Mouse (Mus musculus) forelimb bud, embryonic 11.5 days (tissue): ENCODE measurements around the gene Capns1.
"Not testable (repeated sequence)": the region's sequence is repeated elsewhere in the genome, so short reads cannot be mapped to it uniquely, and the experiment has no call there.

Experiments
- DNase-seq: peaks from one replicate; pipeline ENCODE4 v3.0.0-alpha.2; 2012; ENCODE audit warnings: low read depth, low spot score

The Capns1 gene

DNA sequence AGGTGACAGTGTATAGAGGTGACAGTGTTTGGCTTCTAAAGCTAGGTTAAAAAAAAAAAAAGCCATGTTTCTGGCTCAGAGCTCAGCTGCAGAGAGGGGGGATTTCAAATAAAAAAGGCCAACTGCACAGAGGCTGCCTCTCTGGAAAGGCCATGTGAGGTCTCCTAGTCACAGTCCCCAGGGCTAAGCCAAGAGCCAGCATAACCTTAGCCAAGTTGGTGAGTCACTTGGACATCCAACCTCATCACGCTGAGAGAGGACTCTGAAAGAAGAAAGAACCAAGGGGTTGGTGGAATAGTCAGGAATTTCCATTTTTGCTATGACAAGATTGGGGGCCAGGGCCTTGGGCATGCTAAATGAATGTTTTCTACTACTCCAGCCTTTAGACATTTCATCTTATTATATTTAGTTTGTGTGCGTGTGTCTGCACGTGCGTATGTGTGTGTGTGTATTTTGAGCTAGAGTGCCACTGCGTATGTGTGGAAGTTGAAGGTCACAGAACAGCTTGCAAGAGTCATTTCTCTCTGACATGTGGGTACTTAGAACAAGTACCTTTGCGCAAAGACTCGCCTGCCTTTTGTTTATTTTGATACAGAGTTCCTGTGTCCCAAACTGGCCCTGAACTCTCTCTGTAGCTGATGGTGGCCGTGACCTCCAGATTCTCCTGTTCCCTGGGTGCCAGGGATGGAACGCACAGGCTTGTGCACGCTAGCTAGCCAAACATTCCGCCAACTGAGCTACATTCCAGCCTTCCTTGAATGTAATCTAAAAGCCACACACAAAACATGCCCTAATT, 4.5 kb upstream of the Capns1 start:
- DNase-seq, result no peak

DNA sequence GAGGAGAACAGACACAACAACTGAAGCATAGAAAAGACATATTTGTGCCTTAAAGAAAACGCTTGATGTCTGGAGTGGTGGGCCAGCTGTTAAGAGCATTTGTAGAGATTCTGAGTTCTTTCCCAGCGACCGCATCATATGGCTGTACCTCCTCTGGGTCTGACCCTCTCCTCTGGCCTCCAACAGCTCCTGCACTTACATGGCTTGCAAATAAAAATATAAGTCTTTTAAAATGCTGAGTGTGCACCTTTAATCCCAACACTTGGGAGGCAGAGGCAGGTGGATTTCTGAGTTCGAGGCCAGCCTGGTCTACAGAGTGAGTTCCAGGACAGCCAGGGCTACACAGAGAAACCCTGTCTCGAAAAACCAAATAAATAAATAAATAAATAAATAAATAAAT, 2.0 kb upstream of the Capns1 start:
- not testable (repeated sequence) for DNase-seq

DNA sequence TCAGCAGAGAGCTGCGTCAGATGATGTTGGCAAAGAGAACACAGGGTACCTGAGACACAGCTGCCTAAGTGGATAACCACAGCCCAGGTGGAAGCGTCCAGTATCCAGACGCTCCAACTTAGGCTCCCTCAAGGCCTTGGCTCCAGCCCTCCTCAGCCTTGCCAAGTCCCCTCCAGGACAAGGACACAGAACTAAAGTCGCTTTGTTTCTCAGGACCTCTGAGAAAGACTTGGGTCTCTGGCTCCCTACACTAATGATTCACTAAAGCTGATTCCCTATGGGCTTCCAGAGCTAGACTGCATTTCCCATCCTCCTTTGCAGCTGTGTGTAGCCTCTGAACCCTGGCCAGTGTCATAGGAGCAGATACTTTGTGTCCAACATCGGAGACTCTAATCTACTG, 1.6 kb upstream of the Capns1 start:
- no peak for DNase-seq

DNA sequence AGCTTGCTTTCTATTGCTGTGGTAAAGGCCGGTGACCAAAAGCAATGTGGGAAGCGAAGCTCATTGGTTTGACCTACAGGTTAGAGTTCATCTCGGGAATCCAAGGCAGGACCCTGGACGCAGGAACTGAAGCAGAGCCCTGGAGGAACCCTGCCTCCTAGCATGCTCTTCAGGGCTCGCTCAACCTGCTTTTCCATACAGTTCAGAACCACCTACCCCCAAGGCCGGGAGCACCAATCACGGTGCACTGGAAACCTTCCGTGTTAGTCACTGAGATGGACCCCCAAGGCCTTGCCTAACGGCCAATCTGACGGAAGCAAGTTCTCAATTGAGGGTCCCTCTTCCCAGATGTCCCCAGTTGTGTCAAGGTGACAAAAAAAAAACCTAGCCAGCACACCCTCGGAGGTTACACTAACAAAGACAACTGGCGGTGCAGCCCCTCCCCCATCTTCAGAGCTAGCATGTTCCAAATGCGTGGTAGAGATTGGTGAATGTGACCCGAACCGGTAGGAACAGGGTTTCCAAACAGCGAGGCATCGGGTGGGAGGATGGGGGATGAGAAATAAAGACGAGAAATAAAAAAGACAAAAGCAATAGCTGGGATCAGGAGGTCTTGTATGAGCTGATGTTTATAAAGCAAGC, 1.0 kb upstream of the Capns1 start:
- DNase-seq, result no peak

DNA sequence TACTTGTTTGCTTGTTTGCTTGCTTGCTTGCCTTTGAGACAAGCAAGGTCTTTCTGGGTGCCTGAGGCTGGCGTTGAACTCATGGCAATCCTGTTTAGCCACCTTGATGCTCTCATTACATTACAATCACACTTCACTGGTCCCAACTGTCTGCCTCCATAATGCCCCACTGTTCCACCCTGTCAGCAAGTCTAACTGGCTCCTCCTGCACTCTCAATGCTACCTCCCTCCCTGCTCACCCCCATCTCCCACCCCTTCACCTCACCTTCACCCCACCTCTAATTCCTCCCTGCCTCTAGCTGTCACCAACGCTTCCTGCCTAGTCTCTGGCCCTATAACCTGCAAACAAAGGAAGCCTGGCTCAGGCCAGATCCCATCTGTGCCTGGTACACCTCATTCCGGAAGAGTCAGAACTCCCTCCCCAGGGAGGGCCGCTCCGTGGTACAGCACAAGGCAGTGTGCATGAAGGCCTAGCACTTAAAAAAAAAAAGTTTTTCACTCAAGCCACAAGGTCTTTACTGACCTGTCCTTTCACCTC, 950 bp downstream of the Capns1 start:
- no peak for DNase-seq

DNA sequence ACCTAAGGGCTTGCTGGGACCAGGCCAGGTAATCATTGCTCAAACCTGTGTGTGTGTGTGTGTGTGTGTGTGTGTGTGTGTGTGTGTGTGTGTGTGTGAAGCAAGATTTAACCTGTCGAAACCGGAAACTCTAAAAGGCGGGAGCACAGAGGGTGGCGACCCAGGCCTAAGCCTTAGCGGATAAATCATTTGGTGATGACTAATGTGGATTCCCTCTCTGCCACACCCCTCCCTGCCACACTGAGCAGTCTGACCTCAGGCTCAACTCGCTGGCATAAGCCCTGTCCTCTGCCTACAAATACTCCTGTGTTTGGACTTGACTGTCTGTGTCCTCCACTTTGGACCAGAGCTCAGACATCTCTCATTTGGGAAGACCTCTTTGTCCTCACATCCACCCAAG, 2.4 kb downstream of the Capns1 start:
- DNase-seq, result no peak

DNA sequence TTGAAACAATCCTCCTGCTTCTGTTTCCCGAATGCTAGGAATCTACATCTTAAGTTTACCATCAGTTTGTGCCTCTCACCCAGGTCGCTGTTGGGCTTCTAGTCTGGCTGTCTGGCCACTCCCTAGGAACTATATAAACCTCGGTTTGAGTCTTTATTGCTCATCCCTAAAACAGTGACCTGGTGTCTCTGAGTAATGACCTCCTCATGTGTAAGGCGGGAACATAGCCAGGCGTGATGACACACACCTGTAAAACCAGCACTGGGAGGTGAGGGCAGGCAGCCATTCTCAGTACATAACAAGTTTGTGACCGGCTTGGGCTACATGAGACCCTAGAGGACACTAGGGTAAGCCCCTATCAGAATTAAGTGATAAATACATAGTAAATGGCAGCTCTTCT, 3.1 kb downstream of the Capns1 start:
- no peak for DNase-seq

DNA sequence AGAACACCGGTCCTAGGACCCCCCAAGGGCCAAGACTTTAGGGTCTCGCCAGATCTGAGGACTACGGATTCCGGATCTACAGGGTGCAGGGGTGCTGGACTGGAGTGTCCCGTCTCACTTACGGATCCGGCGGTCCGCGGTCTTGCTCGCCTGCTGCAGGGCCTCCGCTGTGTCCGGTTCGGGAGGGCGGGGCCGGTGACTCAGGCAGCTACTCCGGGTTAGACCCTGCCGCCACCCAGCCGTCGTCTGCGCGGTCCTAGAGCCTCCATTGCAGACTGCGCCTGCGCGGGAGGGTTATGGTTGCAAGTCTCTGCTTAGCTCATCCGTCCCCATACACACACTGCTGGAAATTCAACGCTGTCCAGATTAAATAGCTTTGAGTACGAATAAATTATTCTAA, 3.7 kb downstream of the Capns1 start:
- DNase-seq, result peak; percentile 95

DNA sequence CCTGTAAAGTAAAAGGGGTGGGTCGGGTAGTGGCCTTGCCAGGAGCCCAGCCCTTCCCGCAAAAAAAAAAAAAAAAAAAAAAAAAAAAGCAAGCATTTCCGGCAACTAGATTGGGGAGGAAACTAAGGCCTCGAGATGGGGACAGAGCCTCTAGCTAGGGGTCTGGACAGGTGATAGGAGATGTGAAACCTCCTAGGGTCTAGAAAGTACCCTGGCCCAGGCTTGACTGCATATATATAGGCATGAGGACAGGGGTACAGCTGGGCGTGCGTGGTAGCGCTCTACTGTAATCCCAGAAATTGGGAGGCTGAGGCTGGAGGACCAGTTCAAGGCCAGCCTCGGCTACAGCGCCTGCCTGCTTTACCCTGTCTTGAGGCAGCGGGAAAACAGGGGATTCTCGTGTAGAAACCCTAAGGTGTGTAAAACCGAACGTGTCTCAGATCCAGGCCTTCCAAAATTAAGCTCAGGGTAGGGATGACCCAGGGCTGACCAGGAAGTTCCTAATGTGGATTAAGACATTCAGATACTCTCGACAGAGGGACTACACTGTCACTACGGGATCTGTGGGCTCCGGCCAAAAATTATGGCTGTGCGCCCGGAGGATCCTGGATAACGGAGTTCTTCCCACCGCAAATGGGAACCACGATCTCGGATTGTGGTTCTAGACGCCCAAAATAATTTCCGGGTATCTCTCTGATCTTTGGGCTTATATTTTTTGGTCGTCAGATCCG, 4.3 kb downstream of the Capns1 start:
- DNase-seq, result no peak

DNA sequence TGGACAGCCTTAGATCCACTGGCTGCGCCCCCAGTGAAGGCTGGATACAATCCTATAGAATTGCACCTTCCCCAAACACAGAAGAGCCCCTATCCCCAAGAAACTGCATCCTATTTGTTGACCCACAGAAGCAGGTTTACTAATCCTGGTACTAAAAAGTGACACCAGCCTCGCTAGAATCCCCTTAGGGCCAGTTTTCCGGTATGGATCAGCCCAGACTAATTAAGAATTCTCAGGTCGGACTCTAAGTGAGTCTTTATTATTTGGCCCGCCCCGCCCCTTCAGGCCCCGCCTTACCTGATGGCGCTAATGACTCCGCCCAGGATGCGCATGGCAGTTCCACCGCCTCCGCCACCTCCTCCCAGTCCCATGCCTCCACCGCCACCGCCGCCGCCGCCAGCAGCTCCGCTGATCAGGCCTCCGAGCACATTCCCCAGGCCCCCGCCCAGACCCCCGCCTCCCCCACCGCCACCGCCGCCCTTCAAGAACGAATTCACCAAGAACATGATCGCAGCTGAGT, 5.0 kb downstream of the Capns1 start:
- DNase-seq, result no peak

DNA sequence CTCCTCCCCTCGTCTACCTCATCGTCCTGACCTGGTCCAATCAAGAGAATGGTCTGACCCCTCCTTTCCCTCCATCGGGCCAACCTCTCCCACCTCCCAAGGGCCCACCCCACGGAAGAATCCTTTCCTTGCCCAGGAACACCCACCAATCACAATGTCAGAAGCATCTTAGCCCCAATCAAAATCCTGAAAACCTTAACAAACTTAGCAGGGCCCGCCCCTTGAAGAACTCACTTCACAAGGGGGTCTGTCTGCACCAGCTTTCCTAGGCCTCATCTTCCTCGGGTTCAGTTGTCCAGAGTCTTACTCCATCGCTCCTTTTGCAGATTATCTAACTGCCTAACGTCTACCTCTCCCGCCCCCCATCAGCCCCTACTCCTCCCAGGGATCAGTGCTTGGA, 5.6 kb downstream of the Capns1 start:
- no peak for DNase-seq

DNA sequence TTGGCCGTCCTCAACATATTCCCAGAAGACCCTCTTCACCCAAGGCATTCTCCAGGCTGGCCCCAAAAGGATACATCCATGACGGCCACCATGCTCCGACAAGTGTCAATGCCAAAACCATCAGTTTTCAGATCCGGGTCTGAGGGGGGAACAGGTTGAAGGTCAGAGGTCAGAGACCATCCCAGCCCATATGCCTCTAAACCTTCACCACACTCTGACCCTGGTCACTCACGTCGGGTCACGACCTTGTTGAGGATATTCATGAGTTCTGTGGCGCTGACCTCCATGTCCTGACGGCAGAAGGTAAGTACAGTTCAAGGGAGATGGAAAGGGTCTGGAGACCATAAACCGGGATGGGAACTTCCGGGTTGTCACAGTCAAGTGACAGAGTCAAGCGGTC, 6.5 kb downstream of the Capns1 start:
- DNase-seq, result no peak

DNA sequence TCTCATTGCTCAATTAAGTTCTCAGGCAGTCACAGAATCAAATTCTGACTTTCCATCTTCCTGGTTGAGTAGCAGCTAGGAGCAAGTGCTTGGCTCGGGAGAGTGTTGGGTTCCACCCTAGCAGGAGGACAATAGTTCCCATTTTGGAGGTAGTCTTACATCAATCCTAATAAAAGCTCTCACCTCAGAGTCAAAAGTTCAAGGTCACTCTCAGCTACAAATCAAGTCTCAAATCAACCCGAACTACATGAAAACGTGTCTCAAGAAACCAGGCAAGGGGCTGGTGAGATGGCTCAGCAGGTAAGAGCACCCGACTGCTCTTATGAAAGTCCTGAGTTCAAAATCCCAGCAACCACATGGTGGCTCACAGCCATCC, 9.5 kb downstream of the Capns1 start:
- DNase-seq, result no peak

DNA sequence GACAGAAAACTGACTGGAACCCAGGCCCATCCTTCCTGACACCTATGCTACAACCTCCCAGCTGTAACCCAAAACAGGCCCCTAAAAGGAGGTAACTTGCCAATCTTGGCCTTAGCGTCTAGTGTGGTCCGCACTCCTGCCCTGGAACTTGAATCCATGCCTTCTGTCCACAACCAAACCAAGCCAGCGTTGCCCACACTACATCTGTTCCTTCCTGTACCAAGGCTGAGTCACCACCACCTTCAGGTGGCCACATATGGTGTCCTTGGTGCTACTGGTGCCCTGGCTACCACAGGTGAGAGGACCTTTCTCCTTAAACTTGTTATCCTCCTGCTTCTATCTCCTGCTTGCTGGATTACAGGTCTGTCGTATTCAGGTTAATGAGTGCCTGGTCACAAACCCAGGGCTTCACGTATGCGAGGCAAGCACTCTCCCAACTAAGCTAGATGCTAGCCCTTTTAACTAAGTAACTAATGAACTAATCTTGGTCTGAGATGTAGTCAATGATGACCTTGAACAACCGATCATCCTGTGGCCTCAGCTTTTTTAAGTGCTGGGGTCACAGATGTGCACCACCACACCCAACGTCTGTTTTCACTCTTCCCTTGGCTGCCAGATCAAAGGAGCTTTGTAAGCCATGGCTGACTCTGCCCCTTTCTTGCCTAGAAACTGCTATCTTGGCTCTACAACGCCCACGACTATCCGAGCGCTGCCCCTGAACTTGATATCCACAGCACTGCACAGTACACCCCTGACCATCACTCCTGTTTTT, 10.1 kb downstream of the Capns1 start:
- DNase-seq, result no peak

DNA sequence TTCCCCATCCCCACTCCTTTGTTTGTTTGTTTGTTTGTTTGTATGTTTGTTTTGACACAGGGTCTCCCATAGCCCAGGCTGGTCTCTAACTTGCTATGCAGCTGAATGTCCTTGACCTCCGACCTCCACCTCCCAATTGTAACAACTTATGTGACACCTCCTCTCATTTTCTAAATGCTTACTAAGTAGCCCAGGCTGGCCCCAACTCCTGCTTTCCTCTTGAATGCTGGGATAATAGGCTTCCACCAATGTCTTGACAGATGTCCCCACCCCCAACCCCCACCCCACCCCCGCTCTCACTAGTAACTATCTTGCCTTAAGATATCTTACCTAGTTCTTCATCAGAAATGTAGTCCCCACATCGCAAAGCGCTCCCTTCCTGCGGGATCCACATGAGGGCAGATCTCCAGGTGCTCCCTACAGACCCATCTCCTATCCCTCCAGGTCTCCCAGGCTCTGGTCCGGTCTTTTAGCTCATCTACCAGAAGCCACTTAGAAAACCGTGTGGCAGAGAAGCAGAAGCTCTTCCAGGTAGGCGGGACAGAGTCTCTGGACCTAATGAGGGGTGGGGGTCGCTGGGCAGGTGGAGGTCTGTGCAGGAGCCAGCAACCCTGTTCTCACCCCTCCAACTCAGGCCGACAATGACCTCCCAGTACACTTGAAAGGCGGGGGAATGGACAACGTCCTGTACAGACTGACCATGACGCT, 13.8 kb downstream of the Capns1 start:
- no peak for DNase-seq

DNA sequence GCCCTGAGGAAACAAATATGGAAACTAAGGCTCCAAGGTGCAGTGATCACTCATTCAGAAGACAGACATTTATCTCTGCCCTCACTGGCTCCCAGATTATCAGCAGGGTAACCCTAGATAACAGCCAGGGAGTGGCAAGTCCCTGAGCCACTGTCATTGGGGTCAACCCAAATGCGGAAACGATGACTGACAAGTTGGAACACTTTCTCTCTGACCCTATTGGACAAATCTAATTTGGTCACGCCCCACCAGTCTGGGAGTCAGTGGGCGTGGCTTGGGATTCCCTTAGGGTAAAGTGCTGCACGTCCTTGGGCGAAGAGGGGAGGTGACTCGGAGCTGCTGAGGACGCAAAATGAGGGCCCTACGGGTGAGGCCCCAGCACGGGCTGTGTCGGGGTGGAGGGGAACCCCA, 14.7 kb downstream of the Capns1 start, which contains the start of gene Cox7a1:
Gene Cox7a1 (plus strand): TSS at position 266 of the 411 bp plus-strand sequence.
- no peak for DNase-seq

DNA sequence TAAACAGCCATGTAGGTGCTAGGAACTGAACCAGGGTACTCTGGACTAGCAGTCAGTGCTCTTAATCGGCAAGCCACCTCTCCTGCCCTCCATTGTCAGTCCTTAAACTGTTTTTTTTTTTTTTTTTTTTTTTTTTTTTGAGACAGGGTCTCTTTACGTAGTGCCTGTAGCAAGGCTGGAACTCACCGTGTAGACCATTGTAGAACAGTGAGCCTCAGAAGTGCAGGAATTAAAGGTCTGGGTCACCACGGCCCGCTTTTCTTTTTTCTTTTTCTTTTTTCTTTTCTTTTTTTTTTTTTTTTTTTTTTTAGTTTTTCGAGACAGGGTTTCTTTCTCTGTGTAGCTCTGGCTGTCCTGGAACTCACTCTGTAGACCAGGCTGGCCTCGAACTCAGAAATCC, 15.4 kb downstream of the Capns1 start:
- DNase-seq, result not testable (repeated sequence)

DNA sequence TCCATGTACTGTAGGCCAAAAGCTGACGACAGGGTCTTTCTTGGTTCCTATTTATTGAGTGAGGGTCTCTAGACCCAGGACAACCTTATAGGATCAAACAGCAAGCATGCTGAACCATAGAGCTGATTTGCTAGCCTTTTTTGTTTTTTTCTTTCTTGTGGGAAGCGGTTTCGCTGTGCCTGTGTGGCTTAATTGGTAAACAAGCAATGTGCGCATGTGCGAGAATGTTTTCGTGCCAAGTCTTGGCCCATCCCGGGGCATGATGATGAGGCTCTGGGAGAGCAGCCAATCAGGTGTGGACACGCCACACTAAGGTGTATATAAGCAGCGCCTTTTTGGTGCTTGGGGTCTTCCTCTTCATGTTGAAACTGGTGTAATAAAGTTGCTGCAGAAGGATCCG, 16.7 kb downstream of the Capns1 start:
- DNase-seq, result not testable (repeated sequence)

DNA sequence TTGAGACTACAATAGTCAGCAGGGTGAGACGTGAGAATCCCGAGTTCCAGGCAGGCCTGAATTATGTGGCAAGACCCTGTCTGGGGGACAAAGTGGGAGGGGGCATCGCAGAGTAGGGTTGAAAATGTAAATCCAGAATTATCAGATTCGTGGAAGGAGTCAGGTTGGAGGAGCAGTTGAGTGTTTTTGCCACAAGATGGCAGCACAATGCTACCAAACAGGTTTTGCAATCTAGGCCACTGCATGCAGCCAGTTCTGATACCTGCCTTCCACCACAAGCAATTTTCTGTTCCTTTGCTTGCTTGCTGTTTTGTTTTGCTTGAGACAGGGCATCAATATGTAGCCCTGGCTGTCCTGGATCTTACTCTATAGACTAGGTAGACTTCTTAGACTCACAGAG, 17.3 kb downstream of the Capns1 start:
- DNase-seq, result peak; percentile 83

DNA sequence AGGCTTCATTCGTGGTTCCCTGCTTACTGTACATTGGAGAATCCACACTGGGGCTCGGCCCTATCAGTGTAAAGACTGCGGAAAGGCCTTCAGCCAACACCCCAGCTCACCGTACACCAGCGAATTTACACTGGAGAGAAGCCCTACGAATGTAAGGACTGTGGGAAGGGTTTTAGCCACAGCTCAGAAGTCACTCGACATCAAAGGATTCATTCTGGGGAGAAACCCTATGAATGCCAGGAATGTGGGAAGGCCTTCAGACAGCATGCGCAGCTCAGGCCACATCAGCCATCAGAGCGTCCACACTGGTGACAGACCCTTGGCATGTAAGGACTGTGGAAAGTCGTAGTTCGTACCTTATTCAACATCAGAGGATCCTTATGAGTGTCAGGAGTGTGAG, 20.4 kb downstream of the Capns1 start:
- no peak for DNase-seq

DNA sequence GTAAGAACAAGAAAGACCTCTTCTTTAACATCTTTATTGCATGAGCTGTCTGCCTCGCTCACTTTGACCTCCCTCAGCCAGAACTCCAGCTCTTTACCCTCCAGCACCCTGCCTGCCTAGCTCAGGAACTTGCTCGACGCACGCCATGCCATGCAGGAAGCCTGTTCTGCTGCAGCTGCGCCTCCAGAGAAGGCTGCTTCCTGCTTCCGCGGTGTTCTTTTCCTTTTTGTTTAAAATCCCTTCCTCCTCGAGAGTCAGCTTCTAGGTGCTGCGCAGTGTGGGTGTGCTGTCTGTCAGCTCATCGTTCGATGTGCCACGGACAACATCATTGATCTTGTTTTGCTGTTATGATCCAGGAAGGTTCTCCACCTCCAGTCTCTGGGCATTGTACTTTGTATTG, 22.1 kb downstream of the Capns1 start:
- DNase-seq, result no peak
